Mouse (Mus musculus) brain, embryonic 18.5 days (tissue): ENCODE data around the gene Foxp1.

ENCODE experiments used
- DNase-seq: peaks from one replicate; pipeline ENCODE4 v3.0.0-alpha.2; 2012; ENCODE audit warnings: low read depth, low spot score

Foxp1 gene

DNA sequence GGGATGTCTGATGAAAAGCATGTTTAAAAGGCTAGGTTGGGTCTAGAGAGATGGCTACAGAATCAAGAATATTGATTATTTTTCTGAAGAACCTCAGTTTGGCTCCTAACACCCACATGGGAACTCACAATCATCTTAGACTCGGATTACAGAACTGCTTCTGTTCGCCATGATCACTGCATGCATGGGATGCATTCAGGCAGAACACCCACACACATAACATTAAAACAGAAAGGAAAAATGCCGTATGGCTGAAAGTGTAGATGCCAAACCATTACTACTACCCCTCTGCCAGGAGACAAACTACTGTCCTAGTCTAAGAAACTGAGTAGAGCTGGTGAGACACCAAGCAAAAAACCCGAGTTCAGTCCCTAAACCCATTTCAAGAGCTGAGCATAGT is 192.4 kb downstream of the Foxp1 start:
- DNase-seq: no peak

GRCm38 (mm10) chr6:99328634-99329033 is 193.9 kb downstream of the Foxp1 start:
- no peak for DNase-seq

GRCm38 (mm10) chr6:99328146-99328545 is 194.4 kb downstream of the Foxp1 start:
- no peak for DNase-seq

- DNase-seq: no peak
Measured at GRCm38 (mm10) chr6:99327721-99328120, 194.8 kb downstream of the Foxp1 start.

- no peak for DNase-seq
Measured at GRCm38 (mm10) chr6:99325881-99326280, 196.6 kb downstream of the Foxp1 start.

DNA sequence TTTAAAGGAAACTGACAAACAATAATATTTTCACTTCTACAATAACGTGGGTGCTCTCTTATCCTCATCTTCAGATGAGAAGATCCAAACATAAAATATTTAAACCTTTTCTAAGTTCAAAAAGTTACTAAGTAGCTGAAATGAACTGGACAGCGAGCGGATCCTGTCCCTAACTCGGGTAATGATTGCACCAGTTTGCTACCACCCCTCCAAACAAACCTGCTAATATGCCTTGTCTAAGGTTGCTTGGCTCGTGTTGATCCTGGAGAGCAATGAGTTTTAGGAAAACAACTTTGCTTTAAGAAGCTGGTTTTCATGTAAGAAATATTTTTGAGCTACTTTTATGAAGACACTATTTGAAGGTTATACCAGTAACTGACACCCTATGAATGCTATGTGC is 197.1 kb downstream of the Foxp1 start:
- no peak for DNase-seq

DNA sequence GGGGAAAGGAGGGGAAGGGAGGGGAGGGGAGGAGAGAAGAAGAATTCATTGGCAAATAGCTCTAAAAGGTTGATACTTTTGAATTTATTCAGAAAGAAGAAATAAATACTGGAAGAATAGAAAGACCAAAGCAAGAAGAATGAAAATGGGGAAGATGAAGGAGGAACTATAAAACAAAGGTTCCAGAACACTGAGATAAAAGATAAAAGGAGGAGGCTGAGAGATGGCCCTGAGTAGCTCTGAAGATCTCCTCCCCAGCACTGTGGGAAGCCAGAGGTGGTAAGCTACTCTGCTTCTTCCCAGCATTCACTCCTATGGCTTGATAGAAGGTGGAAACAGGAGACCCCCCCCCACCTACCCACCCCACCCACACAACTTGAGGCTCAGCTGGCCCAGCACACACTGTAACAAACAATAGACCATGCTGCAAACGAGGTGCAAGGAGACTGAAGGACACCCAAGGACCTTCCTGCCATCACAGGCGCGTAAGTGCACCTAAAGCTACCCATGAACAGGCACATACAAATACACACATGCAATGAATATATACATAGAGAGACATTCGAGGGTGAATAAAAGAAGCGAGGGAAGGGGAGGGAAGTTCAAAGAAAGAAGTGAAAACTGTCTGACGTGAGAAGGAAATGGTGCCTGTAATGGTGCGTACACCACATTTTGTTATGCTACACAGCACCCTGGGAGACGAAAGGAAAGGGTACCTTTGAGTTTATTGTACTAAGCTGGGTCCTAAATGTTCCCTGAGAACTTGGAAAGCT is 200.2 kb downstream of the Foxp1 start:
- no peak for DNase-seq

- no peak for DNase-seq
Measured at GRCm38 (mm10) chr6:99320444-99320843, 202.1 kb downstream of the Foxp1 start.

DNA sequence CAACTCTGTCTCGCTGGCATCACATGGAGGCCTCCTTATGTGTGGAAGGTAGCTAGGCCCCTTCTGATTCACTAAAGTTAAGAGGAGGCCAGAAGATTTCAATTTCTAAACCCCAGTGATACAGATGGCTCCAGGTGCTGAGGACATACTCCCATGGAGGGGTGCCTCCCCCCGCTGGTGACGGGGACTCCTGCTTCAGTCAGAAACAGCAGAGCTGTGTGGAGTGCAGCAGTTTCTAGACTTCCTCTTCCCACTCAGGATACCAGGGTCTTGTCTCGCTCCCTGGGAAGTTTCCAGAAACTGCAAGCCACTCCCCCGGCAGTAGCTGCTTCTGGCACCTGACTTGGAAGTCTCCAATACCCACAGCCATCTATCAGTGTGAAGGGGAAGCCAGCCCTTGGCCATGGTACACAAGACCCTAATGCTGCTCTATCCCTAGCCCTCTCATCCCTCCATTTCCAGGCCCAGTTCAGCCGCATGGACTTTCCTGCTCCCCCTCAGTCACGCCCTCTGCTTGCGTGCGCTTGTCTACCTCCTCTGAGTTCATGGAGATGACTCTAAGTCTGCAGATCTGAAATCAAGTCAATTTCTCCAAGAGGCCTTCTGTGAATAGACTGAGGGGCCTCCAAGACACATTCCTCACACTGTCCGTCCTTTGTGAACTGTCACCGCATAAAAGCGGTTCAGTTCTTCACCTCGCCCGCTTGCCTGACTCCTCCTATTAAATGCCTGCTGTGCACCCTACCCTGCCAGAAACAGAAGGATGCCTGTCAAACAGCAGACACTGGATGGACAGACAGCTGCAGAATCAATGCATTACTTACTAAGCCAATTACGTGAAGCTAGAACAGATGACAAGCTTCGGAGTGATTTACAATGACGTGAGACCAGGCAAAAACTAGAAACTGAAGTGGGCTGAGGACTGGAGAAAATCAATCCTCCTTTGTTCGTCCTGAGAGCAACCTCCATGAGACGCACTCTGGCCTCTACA is 202.8 kb downstream of the Foxp1 start:
- DNase-seq: no peak

DNA sequence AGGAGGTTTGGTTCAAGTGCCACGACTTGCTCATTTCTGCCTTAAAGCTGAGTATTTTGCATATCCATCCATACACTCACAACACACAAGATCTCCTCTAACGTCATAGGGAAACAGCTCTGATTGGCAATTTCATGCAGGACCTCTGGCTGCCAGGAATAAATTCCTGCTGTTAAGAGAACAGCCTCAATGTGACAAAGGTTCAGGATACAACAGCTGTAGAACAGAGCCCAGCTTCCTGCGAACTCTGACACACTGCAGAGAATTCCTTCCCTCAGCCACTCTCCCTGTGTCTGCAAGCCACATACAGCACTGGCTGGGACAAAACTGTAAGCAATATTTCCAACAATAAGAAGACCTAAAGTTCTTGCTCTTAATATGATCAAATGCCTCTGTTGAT is 207.8 kb downstream of the Foxp1 start:
- DNase-seq: no peak

- DNase-seq: no peak
Measured at GRCm38 (mm10) chr6:99310529-99310928, 212.0 kb downstream of the Foxp1 start.

DNA sequence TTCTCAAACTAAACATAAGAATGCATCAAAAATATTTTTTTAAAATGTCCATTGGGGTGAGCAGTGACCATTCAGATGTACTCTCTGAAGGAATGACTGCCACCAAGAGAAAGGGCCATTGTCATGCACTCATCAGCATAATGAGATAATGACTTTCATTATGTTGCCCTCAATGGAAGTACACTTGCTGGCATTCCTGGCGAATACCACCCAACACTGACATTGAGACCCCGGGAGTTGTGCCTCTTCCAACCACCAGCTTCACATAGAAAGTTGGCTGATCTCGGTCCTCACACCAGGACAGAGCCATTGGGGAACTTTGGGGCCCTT is 212.4 kb downstream of the Foxp1 start:
- DNase-seq: no peak

DNA sequence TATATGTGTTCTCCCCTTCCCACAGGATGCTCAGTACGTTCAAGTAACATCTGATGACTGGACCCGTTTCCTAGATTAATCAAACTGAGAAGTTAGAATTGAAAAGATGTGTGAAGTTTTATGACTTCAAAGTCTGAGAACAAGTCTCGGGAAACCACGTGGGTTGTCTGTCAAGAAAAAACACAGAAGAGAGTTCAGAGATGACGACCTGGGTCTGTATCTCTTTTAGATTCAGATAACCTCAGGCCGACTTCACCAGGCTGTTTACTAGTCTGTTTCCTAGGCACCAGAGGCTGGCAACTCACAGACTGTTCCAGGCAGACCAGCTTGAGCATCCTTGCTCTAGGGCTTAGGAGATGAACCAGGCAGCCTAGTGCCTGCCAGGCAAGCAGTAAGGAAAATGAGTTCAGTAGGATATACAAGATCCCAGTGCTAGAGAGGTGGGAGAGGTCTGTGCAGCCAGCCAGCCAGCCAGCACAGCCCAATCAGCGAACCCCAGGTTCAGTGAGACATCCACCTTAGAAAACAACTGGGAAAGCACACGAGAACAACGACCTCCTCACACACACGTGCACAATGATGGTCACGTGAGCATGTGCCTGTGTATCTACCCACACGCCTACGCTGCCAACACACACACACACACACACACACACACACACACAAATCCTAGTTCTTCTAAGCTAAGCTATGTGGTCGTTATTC is 212.9 kb downstream of the Foxp1 start:
- no peak for DNase-seq

DNA sequence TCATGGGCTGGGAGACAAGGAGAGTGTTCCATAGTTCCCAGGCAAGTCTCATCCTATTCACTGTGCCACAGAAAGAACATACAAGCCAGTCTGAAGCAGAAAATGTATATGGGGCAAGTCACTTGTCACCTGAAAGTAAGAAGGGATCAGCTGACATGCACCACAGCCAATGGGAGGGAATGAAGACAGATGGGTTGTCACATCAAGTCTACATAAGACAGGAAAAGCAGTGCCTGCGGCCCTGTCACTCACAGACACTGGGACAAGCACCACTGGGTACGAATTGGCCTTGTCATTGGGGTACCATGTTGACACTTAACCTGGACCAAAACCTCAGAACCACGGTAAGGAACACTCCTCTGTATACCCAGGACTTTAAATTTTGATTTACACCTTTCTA is 216.8 kb downstream of the Foxp1 start:
- no peak for DNase-seq

- DNase-seq: no peak
Measured at GRCm38 (mm10) chr6:99305236-99305635, 217.3 kb downstream of the Foxp1 start.

DNA sequence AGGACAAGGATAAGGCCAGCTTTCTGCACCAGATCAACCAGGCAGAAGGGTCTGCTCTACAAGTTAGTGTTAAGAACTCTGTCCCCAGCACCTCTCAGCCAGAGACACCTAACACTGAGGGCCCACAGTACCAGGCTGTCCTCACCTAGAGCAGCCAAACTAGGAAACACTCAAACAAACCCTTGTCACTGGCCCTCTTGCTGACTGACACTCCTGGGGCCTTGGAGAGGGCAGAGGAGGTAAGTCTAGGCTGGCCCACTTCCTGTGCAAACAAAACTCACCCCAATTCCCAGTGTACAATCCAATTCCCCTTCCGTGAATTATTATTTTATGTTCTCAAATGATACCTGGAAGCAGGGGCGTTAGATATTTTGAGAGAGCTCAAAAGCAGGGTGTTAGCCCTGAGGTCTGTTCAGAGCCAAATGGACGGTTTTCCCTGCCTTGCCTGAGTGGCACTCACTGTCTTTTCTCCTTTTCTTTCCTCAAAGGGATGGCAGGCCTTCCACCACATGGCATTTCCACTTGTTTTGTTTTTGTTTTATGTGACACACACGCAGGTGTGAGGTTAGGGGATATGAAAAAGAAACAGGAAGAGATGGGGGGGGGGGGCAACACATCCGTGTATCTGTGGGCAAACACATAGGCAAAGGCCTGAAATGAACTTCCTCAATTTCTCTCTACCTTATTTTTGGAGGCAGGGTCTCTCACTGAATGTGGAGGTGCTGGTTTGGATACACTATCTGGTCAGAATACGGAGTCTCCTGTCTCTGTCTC is 219.7 kb downstream of the Foxp1 start:
- no peak for DNase-seq

GRCm38 (mm10) chr6:99301923-99302322 is 220.6 kb downstream of the Foxp1 start:
- no peak for DNase-seq

DNA sequence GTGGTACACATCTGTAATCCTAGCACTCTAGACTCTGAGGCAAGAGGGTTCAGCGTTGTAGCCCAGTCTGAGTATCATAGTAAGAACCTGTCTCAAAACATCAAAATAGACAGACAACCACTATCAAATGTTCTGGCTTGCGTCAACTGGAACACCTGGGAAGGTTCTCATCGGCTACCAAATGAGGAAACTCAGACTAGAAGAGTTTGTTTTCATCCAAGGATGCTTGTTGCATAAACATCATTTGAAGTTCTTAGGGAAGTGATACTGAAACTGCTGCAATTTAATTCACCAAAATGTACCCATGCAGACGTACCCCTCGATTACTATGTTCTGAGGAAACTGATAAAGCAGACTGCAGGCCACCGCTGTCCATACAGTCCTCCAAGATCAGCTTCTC is 222.3 kb downstream of the Foxp1 start:
- DNase-seq: no peak

GRCm38 (mm10) chr6:99299196-99299595 is 223.3 kb downstream of the Foxp1 start:
- DNase-seq: no peak

- no peak for DNase-seq
Measured at GRCm38 (mm10) chr6:99297535-99297934, 225.0 kb downstream of the Foxp1 start.

DNA sequence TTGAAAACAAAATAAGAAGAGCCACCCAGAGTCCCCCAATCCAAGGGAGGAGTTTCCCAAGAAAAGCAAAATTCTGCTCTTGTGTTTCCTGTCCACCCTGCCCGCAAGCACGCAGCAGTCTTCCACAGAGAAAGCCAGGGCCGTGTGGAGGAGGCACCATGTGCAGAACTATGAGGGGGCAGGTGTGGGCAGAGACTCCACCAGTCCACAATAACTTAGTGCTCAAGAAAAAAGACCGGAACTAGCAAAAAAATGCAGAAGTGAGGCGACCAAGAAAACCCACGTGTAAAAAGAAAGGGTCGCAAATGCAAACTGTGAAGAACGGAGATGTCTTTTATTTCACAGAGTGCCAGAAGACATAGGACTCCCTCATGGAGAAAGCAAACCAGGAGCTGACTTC is 227.0 kb downstream of the Foxp1 start:
- no peak for DNase-seq
